Mouse (Mus musculus): ENCODE results near the gene Fam155a.
"Not testable (repeated sequence)": the region's sequence is repeated elsewhere in the genome, so short reads cannot be mapped to it uniquely, and the experiment has no call there.

The Fam155a gene

DNA sequence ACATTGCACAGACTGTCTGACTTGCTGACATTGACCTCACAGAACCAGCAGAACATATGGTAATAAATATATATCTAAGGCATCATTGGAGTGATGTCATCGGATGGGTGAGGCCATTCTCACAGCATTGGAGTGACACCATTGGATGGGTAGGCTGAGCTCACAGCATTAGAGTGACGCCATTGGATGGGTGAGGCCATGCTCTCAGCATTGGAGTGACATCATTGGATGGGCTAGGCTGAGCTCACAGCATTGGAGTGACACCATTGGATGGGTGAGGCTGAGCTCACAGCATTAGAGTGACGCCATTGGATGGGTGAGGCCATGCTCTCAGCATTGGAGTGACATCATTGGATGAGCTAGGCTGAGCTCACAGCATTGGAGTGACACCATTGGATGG, 110.9 kb downstream of the Fam155a start:
- DNase-seq (ENCODE audit: inconsistent ontology term) = not testable (repeated sequence)

DNA sequence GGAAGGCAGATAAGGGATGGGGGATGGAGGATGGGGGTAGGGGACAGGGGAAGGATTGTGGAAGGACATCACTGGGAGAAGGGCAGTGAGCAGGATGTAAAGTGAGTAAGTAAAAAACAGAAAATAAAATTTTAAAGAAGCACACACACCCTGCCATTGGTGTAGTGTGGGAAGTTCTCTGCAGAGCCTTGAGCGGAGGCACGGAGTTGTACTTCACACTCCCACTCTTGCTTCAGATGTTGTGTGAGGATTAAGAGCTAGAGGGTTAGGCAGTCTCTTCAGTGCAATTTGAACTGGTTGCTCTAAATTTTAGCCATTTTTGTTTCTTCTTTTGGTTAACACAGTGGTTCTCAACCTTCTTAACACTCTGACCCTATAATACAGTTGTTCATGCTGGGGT, 114.1 kb downstream of the Fam155a start:
- DNase-seq (ENCODE audit: inconsistent ontology term) = no peak

DNA sequence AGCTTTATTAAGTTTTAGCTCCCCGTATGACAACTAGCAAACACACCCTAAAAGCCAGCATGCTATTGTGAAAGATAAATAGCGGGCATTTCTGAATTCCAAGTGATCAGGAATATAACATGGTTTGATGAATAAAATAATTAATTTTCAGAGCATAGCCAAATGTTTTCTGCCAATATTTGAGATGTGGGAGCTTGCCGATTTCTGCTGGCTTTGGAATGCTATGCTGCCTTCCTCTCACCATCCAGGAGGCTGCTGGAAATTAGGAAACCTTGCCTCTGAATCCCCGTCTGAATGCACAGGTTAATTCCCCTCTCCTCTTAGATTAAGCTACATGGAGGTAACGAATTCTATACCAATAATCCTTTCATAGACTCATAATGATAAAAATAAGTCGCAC, 116.1 kb downstream of the Fam155a start:
- no peak for DNase-seq (ENCODE audit: inconsistent ontology term)

DNA sequence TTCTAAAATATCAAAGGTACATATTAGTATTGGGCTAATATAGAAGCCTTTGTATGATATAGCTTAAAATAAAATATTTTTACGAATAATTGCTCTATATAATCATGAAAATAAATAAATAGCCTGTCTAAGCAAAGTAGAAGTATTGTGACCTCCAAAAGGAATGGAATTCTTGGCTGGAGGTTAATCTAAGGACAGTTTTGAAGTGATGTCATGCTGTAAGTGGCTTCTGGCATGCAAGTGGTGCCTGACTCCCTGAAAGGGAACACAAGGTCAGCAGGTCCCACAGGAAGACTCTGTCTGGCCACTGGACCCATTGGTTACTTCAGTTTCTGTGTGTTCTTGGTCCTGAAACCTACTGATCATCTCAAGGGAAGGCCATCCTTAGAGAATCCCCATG, 117.3 kb downstream of the Fam155a start:
- DNase-seq (ENCODE audit: inconsistent ontology term) = no peak

DNA sequence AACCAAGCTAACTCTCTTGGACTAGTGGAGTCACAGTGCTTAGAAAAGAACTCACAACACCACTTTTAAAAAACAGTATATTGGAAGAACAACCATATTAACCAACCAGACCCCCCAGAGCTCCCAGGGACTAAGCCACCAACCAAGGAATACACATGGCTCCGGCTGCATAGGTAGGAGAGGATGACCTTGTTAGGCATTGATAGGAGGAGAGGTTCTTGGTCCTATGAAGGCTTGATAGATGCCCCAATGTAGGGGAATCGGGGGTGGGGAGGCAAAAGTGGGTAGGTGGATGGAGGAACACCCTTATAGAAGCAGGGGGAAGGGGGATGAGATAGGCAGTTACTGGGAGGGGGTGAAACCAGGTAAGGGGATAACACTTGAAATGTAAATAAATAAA, 132.8 kb downstream of the Fam155a start:
- DNase-seq (ENCODE audit: inconsistent ontology term) = no peak

DNA sequence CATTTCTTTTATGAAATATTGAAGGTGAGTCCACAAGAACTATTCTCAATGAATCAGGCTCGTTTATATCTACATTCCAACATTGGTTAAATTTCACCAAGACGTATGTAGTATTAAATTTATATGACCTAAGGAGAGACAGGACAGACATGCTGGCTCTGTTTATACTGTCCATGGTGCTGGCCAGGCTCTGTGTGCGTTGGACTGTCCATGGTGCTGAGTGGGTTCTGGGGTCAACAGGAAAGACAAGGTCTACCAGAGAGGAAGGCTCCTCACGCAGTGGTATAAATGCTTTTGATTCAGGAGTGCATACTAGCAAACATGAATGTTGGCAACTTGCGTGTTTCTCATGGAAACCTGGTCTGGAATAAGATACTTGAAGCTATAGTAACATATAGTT, 135.7 kb downstream of the Fam155a start:
- DNase-seq (ENCODE audit: inconsistent ontology term) = peak; percentile 1

DNA sequence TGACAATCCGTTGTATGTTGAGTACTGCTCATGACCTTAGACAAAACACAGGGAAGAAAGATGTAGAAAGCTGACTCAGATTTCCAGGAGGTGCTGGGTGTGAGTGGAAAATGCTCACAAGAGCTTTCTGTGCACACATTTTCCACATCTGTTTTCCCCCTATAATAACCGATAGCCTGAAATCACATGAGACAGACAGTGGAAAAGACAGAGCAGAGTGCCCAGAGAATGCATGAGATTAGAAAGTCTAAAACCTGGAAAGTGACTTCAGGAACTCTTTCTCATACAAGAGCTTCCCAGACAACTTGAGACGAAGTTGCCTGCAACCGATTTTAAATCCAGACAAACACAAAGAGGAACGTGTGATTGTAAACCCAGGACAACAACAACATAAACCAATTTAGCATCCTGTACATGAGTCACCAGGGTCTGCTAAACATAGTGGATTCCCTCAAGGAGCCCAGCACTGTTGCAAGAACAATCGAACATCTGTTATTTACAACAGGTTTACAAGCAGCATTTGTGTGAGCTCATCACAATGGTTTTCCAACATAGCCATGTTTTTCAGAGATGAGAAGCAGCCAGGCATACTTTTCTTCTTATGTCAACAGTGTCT, 163.8 kb downstream of the Fam155a start:
- DNase-seq (ENCODE audit: inconsistent ontology term) = no peak

DNA sequence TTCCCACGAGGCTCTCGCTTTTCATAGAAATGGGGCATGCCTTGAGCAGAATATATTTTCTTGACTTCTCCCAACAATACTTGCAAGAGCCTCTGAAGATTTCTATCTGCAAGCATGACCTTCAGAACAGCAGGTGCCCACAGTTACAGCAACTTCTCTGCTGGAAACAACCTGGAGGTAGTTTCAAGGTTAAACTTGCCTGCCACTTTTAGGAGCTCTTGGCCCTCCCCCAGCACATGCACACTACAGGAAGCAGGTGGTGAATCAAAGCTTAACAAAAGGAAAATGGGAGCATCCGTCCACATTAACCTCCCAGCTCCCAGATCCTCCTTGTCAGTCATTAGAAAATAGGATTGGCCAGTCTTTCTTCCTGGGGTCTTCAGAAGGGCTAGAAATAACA, 175.0 kb downstream of the Fam155a start:
- DNase-seq (ENCODE audit: inconsistent ontology term) = no peak

DNA sequence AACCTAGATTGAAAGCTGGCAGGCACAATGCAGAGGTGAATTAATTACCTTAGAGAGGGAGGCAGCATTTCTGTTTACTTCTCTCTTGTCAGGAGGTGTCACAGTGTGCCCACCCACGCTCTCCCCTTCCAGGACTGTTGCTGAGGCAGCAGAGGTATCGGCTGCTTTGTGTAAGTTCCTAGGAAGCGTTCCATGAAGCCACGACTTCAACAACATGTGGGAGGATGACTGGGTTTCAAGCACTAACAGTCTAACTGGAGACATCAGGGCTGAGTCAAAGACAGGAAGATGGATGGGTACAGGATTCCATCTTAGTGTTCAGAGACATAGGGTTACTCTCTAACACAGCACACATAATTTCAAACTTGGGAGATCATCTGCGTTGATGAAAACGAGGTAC, 189.1 kb downstream of the Fam155a start:
- no peak for DNase-seq (ENCODE audit: inconsistent ontology term)

DNA sequence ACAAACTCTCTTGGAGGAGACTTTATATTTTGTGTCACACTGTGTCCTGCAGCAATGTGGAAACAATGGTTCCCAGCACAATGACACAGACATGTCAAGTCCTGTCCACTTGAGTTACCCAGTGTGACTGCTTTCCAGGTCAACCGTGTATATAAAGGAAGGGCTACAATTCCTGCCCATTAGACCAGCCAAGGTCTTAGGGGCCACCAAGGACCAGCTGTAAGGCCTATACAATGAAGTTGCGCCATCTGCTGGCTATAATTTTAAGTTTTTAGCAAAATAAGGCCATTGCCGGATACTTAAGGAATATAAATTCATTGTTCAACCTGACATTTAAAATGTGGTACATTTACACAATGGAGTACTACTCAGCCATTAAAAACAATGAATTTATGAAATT, 190.8 kb downstream of the Fam155a start:
- DNase-seq (ENCODE audit: inconsistent ontology term) = peak; percentile 19

DNA sequence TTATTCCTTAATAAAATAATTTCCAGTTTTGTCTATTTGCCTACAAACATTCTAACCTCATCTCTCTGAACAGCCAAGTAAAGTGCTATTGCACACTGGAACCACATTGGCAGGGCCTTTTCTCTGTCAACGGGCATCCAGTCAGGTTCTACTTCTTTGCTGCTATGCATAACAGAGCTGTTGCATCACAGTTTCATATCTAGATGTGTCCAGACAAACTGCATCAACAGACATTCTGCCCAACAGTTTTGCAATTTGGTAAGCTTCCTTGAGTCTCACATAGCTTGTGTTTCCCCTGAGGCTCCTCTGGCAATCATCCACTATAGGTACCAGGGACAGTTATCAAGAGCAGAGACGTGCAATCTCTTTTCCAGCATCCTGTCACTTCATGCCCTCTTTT, 199.0 kb downstream of the Fam155a start:
- DNase-seq (ENCODE audit: inconsistent ontology term) = no peak

DNA sequence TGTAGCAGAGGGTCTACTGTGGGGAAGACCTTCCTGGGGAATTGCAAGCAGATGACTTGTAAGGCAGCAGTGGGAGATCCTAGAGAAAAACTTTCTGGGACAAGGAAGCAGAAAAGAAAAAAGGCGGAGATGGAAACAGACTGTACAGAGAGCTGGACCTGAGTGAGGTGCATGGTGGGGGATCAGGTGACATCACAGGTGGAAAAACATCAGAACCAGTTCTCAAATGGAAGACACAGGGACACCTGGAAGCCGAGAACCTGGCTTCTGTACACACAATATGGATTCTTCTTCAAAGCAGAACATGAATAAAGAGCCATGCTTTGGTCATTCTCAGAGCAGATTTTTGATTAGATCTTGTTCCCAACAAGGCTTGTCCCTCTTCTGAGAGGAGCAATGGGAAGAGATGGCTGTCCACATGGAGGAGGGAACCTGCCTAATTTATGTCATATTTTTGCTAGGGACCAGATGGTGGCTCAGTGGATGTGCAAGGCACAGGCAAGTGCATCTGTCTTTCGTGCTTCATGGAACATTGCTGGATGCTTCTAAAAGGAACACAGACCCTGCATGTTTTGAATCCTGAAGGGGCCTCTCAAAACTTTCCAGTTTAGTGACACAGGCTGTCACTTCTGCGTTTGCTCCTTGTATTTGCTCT, 201.3 kb downstream of the Fam155a start:
- DNase-seq (ENCODE audit: inconsistent ontology term) = no peak

DNA sequence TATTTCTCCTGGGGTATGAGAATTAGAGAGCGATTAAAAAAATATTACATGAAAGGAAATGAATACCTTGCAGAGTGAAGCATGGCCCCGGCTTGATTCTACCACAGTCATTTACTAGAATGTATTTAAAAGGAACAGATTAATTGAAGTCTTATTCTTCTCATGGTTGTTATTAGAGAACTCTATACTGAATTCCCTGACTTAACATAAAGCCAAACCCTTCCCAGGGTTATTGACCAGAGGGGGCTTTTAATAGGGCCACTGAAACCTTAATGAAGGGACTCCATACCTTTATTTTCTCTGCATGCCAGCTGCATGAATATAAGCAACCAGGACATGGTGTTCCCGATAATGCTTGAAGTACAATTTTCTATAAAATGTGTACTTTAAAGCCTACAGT, 221.8 kb downstream of the Fam155a start:
- no peak for DNase-seq (ENCODE audit: inconsistent ontology term)

DNA sequence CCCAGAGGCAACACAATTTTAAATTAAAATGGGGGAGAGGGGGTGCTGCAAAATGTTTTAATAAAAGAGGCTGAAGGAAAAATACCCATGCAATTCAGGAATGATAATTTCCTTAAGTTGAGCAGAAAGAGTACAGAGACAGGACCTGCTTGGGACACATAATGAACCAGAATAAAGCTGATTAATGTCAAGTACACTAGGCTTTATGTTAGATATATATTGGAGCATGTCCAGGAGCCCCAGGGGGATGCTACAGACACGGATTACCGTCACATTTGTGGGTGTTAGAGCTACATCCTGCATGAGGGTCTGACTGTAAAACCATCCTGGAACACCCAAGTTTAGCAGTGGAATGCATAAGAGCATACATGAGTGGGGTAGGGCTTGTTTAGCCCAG, 223.4 kb downstream of the Fam155a start:
- no peak for DNase-seq (ENCODE audit: inconsistent ontology term)

DNA sequence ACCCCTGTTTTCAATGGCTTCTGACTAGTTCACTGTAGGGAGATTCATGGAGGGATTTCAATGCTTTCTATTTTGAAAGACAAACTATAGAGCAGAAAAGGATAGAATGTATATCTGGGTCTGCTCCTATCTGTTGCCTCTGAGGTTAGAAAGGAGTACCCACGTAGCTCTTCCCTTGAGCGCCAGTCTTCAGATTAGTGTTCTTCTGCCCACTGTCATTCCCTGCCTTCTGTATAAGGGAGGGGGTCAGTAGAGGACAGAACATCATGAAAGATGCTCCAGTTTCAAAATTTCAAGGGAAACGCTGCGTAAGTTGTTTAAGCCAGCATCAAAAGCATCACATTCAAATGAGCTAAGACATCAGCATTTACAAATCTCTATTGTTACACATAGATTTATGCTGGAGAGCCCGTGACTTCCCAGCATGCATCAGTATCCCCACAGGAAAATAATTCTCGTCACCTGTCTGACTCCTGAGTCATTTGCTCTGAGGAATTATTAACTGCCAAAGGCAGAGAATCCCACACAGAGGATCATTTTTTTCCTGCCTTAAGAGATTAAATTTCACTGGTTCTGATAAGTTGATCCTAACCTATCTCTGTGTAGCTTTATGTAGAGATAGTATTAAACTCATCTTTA, 223.9 kb downstream of the Fam155a start:
- DNase-seq (ENCODE audit: inconsistent ontology term) = no peak

DNA sequence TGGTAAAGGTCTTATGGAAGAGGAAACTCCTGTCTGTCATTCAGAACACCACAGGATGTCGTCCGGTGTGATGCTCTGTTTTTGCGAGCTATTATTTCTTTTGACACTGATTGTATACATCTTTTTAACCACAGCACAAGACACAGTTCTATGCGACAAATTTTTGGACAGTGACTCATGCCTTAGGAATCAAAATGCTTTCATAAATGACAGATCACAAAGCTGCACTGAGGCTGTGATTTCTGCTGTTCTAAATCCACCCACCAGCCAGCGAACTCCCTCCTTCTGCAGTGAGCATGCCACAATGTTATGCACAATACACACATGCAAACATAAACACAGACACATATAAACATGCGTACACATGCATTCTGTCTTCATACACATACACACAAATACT, 224.5 kb downstream of the Fam155a start:
- peak; percentile 18 for DNase-seq (ENCODE audit: inconsistent ontology term)

DNA sequence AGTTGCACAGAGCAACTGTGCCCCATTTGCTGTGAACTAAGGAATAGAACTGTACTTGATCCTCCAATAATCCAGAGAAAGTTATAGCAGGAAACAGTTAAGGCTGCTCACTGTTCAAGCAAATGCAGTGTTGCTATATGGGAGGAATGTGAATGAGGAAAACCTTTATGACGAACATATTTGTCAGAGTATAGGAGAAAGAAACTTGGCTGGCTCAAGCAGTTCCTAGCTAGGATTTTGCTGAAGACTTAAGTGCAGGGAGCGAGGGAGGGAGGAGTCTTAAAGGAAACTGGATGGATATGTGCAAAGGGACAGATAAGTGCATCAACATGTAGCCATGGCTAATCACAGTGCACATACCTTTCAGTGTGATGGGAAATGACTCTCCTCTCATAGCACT, 225.3 kb downstream of the Fam155a start:
- no peak for DNase-seq (ENCODE audit: inconsistent ontology term)

DNA sequence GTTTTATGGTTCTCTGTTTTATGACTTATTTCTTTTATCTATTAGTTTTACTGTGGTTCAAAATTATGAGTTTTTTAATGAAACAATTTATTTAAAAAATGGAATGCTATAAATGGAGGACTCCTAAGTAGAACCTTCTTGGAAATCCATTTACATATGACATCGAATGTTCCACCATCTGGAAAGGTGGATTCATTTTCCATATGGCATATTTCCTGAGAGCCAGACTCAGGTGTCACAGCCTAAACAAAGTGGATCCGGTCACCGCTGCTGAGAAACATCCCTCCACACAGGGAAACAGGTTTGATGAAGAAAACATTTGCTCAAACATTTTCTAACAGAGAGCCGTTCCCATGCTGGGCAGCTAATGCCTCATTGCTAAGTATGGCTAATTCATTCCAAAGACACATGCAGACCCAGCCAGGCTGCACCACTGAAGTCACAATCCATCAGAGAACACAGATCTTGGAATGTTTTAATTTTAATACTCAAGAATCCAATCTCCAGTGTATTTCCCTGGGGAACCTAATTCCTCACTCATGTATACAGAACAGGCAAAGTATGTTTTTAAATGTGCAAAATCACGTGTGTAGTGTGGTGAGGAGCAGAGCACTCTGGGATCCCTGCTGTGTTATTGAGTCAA, 235.1 kb downstream of the Fam155a start:
- DNase-seq (ENCODE audit: inconsistent ontology term) = no peak

DNA sequence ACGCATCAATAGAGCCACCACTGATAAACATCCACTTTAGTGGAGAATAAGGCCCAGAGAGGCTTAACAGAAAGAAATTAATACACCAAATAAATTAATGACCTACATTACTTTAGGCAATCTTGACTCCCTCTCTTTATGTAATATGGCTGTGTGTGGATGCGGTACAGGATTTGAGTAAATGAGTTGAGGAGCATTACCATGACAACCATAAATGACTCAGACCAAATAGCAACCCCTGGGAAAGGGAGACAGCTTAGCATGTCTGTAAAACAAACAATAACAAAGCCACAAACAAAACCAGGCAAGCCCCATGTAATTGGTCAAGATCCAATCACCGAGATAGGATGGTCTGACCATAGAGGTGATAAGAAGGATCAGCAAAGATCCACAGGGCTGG, 244.4 kb downstream of the Fam155a start:
- DNase-seq (ENCODE audit: inconsistent ontology term) = no peak

DNA sequence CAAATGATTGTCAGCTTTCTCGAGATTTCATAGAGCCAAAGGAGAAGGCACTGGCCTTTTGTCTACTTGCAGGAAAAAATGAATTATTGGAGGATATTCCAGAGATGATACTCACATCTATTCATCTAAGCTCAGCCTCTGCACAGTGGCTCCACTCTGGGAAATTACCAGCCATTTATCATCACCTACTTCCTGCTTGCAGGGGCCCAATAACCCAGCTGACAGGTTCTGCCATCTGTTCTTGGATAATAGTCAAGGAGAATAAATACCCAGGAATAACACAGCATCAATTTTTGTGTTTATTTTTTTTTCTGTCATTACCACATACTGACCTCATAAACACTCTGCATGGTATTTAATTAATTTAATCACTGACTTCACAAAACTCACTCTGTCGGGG, 249.4 kb downstream of the Fam155a start:
- no peak for DNase-seq (ENCODE audit: inconsistent ontology term)

DNA sequence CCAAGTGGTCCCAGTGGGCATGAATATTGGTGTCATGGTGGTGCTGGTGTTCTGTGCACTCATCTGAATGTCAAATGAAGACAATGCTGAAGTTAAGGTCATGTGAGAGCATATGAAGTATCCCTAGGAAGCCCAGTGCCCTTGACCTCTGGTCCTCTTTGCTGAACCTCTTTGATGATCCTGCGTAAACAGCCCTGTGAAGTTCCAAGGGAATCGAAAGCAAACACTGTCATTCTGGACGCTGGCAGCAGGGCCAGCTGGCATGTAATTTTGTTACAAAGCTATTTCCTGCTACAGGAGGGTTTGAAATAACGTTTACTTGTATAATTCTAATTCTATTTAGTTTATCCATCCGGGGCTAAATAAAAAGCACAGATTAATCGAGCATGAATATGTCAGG, 270.2 kb downstream of the Fam155a start:
- DNase-seq (ENCODE audit: inconsistent ontology term) = no peak

DNA sequence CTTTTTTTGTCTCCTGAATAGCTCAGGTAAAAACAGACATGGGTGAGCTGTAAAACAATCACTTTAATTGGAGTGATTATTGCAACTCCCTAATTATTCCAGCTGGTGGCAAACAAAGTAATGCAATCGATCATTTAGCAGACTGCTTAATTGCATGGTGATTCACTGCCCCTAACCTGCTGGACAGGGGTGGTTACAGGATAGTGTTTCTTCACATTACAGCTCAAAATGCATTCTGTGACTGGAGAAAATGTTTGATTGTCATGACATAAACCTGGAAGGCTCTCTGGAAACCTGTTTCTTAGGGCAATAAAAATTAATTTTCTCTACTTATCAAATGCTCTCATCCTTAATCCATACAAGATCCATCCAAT, 276.7 kb downstream of the Fam155a start:
- DNase-seq (ENCODE audit: inconsistent ontology term) = no peak

Data from Muller cell, postnatal 12 days (primary cell).